Mouse (Mus musculus) right cerebral cortex, postnatal 10 days (tissue): ENCODE data around the gene Ptpn12.
A peak's percentile ranks its signal among the peaks of the same experiment; 100 is the strongest.

Experiments used
- DNase-seq, 2 experiments: peaks; one replicate each; pipeline ENCODE4 v3.0.0; 2021; ENCODE audit warnings: low spot score in 2 of 2

Ptpn12 gene

DNA sequence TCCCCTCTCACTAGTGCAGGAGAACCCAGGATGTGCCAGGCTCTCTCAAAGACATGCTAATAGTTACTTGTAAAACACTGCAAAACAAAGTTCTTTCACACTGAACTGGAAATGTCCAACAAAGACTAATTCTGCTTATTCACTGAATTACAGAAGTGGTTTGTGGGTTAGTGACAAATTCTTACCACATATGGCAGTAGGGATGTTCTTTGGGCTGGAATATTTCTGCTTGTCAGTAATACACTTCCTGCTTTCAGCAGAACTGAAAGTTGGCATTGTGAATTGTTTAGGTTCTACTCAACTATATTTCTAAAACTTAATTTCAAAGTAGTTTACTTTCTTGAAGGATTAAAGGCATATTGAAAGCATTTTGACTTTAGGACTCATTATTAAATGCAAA lies 25.5 kb downstream of the Ptpn12 start:
- no peak for DNase-seq

DNA sequence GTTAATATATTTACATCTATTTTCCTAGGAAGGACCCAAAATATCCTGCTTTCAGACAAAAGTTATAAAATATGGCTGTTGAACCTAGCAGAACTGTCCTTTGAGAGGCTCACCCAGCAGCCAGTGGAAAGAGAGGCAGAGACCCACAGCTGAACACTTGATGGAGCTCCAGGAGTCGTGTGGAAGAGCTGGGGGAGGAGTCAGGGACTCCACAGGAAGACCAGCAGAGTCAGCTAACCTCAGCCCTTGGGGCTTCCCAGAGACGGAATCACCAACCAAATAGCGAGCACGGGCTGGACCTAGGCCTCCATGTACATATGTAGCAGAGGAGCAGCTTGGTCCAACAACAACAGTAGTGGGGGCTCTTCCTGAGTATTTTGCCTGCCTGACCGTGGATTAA lies 38.6 kb downstream of the Ptpn12 start:
- no peak for DNase-seq

DNA sequence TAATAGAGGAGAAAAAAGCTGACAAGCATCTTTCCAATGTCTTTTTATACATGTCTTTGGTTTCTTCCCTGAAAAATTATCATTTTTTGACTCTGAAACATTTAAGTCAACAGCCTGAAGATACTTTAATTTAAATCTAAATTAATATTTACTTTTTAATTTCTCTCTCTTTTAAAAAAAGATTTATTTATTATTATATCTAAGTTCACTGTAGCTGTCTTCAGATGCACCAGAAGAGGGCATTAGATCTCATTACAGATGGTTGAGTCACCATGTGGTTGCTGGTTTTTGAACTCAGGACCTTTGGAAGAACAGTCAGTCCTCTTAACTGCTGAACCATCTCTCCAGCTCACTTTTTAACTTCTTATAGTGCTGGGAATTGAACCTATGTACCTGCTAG lies 44.8 kb downstream of the Ptpn12 start:
- DNase-seq, result no peak

DNA sequence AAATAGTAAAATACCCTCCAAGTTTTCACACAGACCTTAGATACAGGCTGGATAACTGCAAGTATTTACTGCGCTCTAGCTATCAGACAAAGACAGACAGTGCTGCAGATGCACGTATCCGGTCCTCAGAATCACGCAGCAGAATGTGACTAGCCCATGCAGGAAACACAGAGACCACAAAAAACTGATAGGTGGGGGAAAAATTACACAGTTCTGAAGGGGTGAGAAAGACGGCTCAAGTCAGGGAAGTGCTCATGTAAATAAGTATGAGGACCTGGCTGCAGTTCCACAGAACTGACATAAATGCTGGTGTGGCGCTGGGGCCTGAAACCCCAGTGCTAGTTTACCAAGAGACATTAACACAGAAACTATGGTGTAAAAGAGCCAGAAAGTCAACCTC lies 53.0 kb downstream of the Ptpn12 start:
- DNase-seq, result no peak

DNA sequence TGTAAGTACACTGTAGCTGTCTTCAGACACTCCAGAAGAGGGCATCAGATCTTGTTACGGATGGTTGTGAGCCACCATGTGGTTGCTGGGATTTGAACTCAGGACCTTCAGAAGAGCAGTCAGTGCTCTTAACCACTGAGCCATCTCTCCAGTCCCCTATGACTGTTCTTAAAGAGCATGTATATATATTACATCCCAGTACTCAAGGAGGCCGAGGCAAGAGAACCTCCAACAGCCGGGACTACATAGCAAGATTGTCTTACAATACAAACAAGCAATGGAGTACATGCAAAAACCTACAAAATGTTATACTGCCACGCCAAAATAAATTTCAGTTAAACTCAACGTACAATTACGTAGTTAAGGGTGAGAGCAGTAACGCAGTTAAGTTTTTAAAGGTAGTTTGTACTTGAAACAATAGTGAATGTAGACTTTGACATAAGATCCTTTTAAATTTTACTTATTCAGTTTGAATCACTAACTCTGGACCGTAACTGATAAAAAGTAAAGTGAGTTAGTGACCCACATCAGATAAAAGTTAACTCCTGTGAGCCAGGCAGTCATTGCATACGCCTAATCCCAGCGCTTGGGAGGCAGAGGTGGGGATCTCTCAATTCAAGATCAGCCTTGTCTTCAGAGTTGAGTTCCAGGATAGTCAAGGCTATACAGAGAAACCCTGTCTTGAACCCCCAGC lies 53.9 kb downstream of the Ptpn12 start:
- DNase-seq, result no peak

DNA sequence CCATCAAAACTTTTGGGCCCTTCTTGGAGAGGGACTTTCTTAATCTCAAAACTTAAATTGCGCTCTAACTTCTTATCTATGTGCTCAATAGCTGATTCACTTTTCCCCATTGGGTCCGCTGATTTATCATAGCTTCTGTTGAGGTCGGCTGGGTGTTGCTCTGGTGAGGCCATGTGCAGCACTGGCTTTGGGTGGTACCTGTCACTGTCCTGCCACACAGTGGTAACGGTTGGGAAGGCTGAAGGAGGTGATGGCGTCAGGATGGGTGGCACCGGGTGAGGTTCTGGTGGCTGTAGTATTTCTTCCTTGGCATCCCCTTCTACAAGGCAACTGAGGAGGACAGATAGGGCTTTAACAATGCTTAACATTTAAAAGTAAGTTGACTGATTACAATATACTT lies 57.3 kb downstream of the Ptpn12 start:
- no peak for DNase-seq

DNA sequence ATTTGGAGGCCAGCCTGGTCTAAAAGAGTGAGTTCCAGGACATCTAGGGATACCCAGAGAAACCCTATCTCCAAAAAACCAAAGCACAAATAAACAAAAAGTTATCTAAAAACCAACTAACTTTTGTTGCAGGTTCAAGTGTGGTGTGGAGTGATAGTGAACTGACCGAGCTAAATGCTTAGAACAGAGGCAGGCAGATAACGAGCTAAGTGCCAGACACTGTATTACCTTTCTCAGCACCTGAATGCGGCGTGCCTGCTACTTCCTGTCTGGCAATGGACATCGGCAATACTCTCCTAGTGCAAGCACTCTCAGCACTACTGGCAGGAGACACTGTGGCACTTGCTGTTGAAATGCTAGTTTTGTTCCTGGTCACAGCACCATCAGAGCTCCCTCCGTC lies 58.2 kb downstream of the Ptpn12 start:
- DNase-seq, result no peak

DNA sequence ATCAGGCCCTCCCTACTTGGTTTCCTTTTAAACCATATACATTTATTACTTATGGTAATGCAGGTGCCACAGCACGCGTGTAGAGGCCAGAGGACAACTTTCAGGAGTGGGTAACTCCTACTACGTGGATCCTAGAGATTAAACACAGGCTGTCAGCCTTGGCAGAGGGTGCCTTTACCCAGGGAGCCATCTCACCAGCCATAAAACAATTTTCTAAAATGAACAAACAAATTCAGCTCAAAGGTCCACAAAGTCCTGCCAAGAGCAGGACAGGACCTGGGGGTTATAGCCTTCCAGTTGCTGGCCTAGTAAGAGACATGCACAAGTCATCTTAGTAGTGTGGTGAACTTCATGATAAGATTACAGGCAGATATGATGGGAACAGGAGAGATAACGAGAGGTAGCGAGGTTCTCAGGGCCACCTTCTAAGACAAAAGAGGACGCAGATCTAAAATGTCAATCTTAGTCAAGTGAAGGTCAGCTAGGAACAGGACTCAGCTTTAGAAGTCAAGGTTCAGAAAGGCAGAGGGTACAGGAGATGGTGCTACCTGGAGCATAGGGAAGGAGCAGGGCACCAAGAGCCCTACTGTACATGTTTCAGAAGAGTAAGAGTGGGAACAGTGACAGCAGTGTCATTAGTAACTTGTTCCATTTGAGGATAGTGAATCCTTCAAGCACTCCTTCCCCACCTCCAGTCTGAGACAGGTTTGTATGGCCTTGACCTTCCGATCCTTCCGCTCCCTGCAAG lies 65.5 kb downstream of the Ptpn12 start:
- DNase-seq, result no peak

DNA sequence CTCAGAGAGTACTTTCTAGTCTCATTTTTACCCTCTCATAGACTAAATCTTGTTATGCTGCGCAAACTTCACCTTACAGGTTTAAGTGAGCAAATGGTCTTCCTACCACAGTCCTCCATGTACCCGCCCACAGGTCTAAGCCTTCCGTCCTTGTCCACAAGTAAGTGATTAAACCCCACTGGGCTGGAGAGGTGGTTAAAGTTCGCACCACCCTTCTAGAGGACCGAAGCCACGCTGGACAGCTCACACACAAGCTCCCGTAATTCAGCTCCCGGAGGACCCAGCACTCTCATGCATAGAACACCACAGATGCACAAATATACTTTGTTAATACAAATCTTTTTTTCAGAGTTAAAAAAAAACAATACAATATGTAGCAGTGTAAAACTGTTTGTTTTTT lies 69.4 kb downstream of the Ptpn12 start:
- DNase-seq, result no peak

DNA sequence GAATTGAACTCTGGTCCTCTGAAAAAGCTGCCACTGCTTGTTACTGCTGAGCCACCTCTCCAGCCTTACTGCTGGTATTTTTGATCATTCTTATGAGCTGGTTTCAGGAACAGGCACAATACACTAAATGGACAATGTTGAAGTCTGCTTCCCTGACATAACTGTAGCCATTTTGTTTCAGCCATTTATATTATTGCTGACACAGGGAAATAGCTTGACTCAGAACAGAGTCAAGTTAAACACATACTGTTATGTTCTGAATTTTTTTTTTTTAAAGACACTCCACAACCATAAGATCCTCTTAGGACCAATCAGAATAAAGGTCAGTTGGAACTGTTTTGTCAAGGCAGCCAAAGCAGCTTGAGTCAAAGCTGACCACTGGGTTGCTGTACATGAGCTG lies 72.2 kb downstream of the Ptpn12 start:
- DNase-seq, result no peak

DNA sequence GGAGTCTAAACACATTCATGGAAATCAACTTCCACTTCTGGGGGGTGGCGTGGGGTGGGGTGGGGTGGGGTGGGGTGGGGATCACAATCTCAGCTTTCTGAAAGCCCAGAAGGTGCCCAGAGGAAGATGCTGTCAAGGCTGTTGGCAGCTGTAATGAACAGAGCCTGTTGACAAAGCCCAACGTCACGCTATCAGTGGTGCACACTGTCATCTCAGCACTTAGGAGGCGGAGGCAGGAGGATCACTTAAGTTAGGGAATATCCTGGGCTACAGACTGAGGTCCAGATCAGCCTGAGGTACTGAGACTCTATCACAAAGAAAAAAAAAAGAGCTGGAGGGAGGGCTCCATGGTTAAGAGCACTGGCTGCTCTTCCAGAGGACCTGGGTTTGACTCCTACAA lies 81.0 kb downstream of the Ptpn12 start:
- no peak for DNase-seq

DNA sequence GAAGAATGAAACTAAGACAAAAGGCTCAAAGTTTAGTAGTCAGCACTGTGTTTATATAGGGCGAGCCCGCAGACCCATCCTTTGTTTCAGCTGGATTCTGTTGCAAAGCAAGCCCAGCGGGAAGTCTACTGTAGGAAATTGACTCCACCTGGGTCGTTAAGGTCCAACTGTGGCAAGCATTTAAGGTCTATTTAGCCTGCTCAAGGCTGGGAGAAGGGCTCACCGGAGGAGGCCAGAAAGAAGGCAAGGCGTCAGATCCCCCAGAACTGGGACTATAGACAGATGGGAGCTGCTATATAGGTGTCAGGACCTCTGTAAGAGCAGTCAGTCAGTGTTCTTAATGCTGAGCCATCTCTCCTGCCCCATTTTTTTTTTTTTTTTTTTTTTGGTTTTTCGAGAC lies 81.7 kb downstream of the Ptpn12 start:
- DNase-seq, result no peak

DNA sequence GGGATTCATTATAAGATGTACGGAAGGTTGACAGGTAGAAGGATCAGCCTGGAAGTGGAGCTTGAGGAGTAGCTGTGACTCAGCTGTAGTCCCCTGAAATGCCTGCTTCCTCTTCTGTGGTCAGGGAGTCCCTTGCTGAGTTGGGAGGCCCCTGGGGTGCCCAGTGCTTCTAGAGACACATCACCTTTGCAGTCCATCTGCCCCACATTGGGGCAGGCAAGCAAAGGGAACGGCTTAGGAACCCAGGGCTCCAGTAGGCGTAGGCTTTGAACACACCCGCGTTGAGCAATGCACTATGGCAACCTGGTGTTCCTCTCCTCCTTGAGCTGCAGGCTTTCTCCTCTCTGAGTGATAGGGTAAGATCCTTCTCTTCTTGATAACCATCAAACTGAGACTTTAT lies 82.6 kb downstream of the Ptpn12 start:
- no peak for DNase-seq

DNA sequence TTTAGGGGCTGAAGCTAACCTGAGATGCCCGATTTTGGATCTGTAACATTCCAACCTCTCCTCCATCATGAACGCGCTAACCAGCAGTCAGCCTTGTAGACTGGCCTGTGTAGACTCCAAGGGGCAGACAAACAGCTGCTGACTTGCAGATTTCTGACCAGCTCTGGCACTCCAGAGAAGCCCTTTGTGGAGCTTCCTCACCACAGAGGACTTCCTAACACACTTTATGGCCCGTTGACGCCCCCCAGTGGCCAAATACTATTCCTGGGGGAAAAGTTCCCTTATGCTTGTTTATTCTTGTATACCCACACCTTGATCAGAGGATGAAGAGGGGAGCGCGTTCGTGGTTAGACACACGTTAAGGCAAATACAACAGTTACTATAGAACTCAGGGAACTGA lies 86.7 kb downstream of the Ptpn12 start:
- peak in 1 of 2 experiments; percentile 39 for DNase-seq

DNA sequence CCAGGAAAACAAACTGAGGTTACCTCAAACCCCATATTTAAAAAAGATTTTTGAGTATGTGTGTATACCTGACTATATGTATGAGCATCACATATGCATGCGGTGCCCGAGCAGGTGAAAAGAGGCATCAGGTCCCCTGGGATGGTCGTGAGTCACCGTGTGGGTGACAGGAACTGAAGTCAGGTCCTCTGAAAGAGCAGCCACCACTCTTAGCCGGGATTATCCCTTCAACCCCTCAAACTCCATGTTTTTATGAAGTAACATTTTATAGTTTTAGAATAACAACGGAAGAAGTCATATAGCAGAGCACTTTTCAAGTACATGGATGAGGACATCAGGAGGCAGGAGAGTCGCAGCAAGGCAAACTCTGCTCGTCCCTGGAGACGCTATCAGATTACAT lies 87.2 kb downstream of the Ptpn12 start:
- no peak for DNase-seq

DNA sequence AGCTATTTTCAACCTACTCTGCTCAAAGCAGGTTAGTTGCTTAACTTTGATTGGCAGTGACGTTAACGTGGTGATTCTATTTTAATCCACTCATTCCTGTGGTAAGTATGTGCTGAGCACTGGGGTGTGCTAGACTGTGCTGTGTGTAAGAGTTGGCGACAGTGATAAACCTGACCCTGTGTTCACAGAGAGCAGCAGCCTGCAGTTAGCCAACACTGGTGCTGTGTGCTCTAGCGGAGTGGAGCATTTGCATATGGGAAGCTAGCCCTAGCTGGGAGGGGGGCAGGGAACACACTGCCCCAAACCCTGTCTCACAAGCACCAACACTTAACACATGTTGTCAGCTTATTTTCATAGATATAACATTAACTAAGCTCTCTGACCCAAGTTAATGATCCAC lies 87.8 kb downstream of the Ptpn12 start:
- peak in 1 of 2 experiments; percentile 28 for DNase-seq

DNA sequence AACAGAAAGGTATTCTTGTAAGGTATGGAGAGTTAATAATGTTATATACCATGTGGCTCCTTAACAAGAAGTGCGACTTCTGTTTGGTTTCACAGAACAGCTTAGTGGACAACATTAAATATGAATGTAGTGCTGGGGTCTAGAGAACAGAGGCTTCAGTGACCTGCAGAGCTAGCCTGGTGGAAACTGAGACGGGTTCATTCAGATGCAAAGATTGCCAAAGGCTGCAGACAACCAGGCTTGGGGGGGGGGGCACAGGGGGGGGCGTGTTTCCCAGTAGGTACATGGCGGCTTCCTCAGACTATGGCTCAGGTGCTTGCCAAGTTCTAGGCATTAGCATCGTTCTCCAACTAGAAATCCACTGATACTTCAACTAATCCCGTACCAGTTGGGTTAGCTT lies 91.3 kb downstream of the Ptpn12 start:
- DNase-seq, result no peak

DNA sequence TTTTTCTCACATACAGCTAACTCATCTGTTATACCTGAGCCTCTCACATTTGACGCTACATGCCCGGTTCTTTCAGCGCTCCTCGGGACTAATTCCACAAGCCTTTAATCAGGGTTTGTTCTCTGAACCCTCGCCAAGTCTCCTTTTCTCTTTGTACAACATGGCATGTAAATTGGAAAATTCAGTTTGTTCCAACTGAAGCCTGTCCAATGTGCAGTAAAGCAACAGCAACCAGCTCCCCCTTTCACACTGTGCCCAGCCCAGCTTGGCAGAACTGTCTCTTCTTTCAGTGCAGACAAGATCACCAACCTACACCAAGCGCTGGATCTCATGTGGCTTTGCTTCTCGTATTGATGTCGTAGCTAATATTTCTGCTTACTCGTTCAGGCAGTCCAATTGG lies 92.4 kb downstream of the Ptpn12 start:
- peak; percentile 39 to 53 for DNase-seq

DNA sequence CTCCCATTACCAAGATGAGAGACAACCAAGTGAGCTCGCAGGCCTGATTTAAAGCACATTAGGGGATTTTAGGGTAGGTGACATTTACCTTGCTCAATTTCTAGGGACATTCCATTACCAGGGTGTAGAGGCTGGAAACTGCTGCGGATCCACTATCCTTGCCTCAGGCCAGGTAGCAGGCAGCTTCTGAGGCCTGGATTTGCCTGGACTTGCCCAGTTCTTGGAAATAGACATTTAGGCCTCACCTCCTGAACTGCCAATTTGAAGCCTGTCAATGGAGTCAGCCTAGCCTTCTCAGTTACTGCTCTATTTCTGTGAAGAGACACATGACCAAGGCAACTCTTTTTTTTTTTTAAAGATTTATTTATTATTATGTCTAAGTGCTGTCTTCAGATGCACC lies 94.8 kb downstream of the Ptpn12 start:
- DNase-seq, result no peak

DNA sequence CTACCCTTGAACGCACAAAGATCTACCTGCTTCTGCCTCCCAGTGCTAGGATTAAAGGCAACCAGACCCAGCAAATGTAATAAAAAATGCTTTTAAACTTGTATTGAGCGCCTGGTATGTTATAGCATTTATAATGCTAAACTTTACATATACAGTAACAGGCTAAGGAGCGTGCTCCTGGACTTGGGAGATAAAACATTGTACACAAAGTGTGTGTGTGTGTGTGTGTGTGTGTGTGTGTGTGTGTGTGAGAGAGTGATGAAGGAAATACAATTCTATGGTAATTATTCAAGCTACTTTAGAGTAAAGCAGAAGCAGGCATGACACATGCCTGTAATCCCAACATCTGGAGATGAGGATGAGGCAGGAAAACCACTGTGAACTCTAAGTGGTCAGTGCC lies 99.4 kb downstream of the Ptpn12 start, which contains the start of gene Rsbn1l:
Rsbn1l (minus strand) TSS at position 101 of the 400 bp plus-strand sequence.
- DNase-seq, result no peak

DNA sequence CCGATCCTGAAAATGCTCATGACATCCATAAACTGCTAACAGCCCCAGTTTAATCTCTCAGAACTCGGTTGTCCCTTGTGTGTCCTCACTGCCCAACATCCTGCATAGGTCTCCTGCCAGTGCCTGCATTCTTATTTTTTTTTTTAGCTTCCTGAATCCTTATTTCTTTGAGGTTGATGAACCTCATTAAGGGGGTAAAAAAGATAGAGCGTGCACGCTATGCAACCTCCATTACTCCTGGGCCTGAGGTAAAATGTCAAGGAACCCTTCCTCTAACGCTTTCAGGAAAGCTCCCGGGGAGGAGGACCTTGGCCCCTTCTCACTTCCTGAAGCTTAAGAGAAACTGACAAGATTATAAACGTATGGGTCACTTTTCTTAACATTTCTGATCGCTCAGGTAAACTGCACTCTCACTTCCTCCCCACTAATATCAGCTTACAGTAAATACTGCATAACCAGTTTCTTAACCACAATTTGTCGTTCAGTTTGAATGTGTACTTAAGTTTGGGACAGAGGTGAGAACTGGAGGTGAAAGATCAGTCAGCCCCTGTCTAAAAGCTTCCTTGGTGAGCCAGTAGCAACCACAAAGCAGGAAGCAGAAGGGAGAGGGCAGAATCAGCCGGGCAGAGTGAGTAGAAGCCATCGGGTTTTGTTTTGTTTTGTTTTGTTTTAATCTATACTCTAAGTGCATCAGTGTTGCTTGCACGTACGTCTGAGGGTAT lies 100.4 kb downstream of the Ptpn12 start:
- no peak for DNase-seq

DNA sequence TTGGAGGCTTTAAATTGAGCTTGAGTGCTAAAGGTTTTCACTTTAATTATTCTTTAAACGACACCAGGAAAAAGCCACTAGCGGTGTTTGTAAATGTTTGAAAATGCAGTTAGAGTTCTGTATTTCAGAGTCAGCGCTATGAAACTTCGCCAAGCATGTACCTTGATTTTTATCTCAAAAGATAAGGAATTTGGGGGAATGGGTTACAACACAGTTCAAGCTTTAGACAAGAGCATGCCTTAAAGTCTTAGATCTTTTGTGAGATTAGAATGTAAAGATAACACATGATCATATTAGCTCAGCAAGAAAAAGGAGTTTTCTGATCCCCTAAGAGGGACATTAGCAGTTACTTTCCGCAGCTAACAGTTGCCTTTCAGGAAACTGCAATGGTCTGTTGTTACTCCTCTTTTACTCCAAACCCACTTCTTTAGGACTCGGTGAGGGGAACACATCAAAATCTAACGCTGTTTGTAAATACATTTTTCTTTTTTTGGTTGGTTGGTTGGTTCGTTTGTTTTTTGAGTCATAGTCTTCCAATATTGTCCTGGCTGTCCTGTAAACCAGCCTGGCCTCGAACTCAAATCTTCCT lies 103.3 kb downstream of the Ptpn12 start:
- no peak for DNase-seq
